Mouse (Mus musculus) right cerebral cortex, postnatal 10 days (tissue): ENCODE measurements around the gene Vmn2r57.
"Not testable (repeated sequence)": the region's sequence is repeated elsewhere in the genome, so short reads cannot be mapped to it uniquely, and the experiment has no call there.

ENCODE experiments used
- DNase-seq, 2 experiments: peaks; one replicate each; pipeline ENCODE4 v3.0.0; 2021; ENCODE audit warnings: low spot score in 2 of 2

Vmn2r57 gene

GRCm38 (mm10) chr7:41448596-41448995 is at the start of gene Vmn2r57:
Gene Vmn2r57, minus strand, starts transcription at chr7:41448696.
- DNase-seq = not testable (repeated sequence)

GRCm38 (mm10) chr7:41497871-41498270 is 49.4 kb upstream of the Vmn2r57 start:
- DNase-seq = peak; percentile 33 to 37

GRCm38 (mm10) chr7:41451864-41452263 is 3.4 kb upstream of the Vmn2r57 start:
- DNase-seq = no peak

GRCm38 (mm10) chr7:41394130-41394529 is 54.4 kb downstream of the Vmn2r57 start:
- no peak for DNase-seq

GRCm38 (mm10) chr7:41393048-41393971 is 55.2 kb downstream of the Vmn2r57 start, which contains the start of gene AI987944:
Gene AI987944, minus strand, starts transcription at chr7:41393379.
- peak; percentile 90 to 94 for DNase-seq
